Mouse (Mus musculus) CD4-positive, CD25-positive, alpha-beta regulatory T cell, adult 2 months (primary cell): Measurements from ENCODE around the gene Zfp963.
"Not testable (repeated sequence)": the region's sequence is repeated elsewhere in the genome, so short reads cannot be mapped to it uniquely, and the experiment has no call there.

ENCODE experiments used
- DNase-seq: peaks from one replicate; pipeline ENCODE4 v3.0.0-alpha.2; 2012; ENCODE audit warnings: low read depth, low spot score

The Zfp963 gene

DNA sequence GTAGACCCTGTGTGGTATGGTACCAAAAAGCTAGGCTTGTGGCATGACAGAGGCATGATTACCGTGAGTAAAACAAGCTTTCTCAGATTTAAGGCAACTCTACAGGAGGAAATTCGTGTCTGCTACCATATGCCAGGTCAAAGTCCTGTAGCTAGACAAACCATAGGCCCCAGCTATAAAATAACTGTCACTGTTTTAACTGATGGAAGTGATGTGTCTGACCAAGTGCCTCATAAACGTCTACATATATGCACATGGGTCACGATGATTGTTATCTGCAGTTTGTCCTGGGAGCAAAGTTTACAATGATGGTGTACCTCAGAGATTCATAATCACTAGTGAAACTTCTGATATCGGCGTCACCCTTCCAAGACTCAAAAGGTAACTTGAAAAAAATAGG lies 9.0 kb downstream of the Zfp963 start:
- DNase-seq, result no peak

GRCm38 (mm10) chr8:69735495-69735894 lies 14.3 kb downstream of the Zfp963 start:
- no peak for DNase-seq

GRCm38 (mm10) chr8:69717232-69717580 lies 32.6 kb downstream of the Zfp963 start:
- DNase-seq, result no peak

DNA sequence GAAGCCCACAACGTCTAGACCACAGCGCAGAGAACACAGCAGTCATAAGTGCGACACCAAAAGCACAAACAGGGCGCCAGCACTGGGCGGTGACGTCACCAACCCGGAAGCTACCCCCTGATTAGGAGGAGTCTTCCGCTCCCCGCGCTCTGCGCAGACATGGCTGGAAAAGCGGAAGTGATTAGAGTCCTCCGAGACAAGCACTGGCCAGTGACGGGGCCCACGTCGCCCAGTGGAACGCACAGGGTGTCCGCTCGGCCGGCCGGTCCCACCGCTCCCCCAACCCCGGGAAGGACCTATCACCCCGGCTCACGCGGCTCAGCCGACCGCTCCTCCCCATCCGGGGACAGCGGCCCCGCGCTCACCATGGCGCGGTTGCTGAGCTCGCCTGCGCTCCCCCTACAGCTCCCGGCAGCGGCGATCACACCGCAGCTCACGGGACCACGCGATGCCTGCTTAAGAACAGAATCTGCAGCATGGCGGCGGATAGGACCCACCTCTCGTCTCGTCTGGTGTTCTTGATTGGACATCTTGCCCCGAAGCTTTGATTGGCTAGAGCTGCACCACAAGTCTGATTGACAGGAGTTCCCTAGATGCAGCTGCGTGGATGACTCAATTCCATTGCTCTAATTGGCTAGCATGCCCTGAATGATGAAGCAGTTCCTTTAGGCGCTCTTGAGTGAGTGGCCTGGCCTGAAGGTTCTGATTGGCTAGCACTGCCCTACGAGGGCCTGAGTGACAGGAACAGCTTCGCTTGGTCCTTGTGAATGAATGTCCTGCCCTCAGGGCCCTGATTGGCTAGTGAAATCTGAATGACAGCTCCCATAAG lies 33.2 kb downstream of the Zfp963 start:
- DNase-seq, result peak; percentile 98

GRCm38 (mm10) chr8:69715366-69715765 lies 34.4 kb downstream of the Zfp963 start:
- peak; percentile 21 for DNase-seq

GRCm38 (mm10) chr8:69713516-69713915 lies 36.3 kb downstream of the Zfp963 start:
- DNase-seq, result no peak

DNA sequence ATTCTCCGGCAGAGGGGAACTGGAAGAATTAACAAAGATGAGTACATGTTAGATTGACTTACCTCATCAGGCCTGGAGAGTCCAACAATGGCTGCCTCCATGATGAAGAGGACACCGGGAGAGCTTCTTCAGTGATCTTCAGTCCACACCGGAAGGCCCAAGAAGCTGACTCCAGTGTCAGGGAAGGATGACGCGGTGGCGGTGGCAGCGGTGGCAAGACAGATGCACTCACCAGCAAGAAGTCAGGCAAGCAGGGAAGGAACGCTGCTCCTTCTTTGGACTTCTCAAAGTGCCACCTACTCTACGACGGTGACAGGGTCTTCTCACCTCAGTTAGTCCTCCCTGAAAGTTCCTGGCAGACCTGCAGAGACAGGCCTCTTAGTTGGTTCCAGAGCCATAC lies 39.1 kb downstream of the Zfp963 start, which contains the start of gene Zfp869:
TSS of gene Zfp869 (minus strand) at position 101 of the 400 bp plus-strand sequence.
- not testable (repeated sequence) for DNase-seq

- no peak for DNase-seq
Measured at GRCm38 (mm10) chr8:69701810-69702209, 48.0 kb downstream of the Zfp963 start.
